Mouse (Mus musculus) adrenal gland, adult 2 months (tissue): ENCODE measurements around the gene AI481877. TPM values are rescaled to one million over a fixed set of nuclear protein-coding genes. Genes with fewer than 3 reads are reported as not detected.

ENCODE experiments used
- DNase-seq: peaks from one replicate; pipeline ENCODE4 v3.0.0; 2021
- polyA plus RNA-seq: library from polyadenylated mRNA; depleted of rRNA; stranded (reverse); fragments of >200 nt; gene quantifications from 2 replicates; pipeline ENCODE4 v1.2.3, GENCODE M21; 2012
- total RNA-seq, 2 experiments: library from RNA; stranded (reverse); gene quantifications; 2 replicates each; pipeline ENCODE4 v1.2.3; 2021

AI481877 gene
- total and polyA plus RNA-seq, 3 experiments, result not detected

GRCm38 (mm10) chr4:59125053-59125452 is 13.7 kb downstream of the AI481877 start:
- no peak for DNase-seq

- no peak for DNase-seq
These were observed 15.2 kb downstream of the AI481877 start for GRCm38 (mm10) chr4:59123557-59123956.

GRCm38 (mm10) chr4:59117644-59118495 is 20.9 kb downstream of the AI481877 start:
- DNase-seq, result no peak

GRCm38 (mm10) chr4:59108721-59109120 is 30.1 kb downstream of the AI481877 start:
- DNase-seq, result no peak

GRCm38 (mm10) chr4:59107886-59108285 is 30.9 kb downstream of the AI481877 start:
- DNase-seq, result no peak

- DNase-seq, result no peak
These were observed 32.1 kb downstream of the AI481877 start for GRCm38 (mm10) chr4:59106661-59107060.

- no peak for DNase-seq
These were observed 34.6 kb downstream of the AI481877 start for GRCm38 (mm10) chr4:59104166-59104565.

- peak; percentile 78 for DNase-seq
These were observed 42.4 kb downstream of the AI481877 start for GRCm38 (mm10) chr4:59096393-59096792.

GRCm38 (mm10) chr4:59089391-59089790 is 49.4 kb downstream of the AI481877 start:
- DNase-seq, result no peak

- DNase-seq, result no peak
These were observed 55.4 kb downstream of the AI481877 start for GRCm38 (mm10) chr4:59083430-59083829.

GRCm38 (mm10) chr4:59069276-59069675 is 69.5 kb downstream of the AI481877 start:
- DNase-seq, result no peak

GRCm38 (mm10) chr4:59062526-59062925 is 76.3 kb downstream of the AI481877 start:
- no peak for DNase-seq

GRCm38 (mm10) chr4:59057929-59058328 is 80.9 kb downstream of the AI481877 start:
- no peak for DNase-seq

GRCm38 (mm10) chr4:59051081-59051480 is 87.7 kb downstream of the AI481877 start:
- no peak for DNase-seq

- no peak for DNase-seq
These were observed 91.6 kb downstream of the AI481877 start for GRCm38 (mm10) chr4:59047222-59047621.

- no peak for DNase-seq
These were observed 94.9 kb downstream of the AI481877 start for GRCm38 (mm10) chr4:59043891-59044290.

GRCm38 (mm10) chr4:59043074-59043473 is 95.7 kb downstream of the AI481877 start:
- DNase-seq, result no peak

GRCm38 (mm10) chr4:59040397-59041287 is 98.1 kb downstream of the AI481877 start:
- no peak for DNase-seq

GRCm38 (mm10) chr4:59037525-59037924 is 101.3 kb downstream of the AI481877 start:
- no peak for DNase-seq

GRCm38 (mm10) chr4:59036490-59037127 is 102.2 kb downstream of the AI481877 start:
- DNase-seq, result peak; percentile 72

- no peak for DNase-seq
These were observed 102.9 kb downstream of the AI481877 start for GRCm38 (mm10) chr4:59035786-59036350.
